Mouse (Mus musculus): ENCODE data around the gene Galt.
"Not testable (repeated sequence)": the region's sequence is repeated elsewhere in the genome, so short reads cannot be mapped to it uniquely, and the experiment has no call there.

Gene Galt

DNA sequence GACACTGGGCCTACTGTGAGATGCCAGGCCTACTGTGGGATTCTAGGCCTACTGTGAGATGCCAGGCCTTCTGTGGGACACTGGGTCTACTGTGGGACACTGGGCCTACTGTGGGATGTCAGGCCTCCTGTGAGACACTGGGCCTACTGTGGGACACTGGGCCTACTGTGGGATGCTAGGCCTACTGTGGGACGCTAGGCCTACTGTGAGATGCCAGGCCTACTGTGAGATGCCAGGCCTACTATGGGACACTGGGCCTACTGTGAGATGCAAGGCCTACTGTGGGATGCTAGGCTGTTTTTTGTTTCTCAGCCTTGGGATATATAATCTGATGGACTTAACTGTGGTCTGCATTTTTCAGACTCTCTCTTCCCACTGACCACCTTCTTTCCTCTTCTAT lies 20.8 kb downstream of the Galt start:
- not testable (repeated sequence) for DNase-seq (ENCODE audit: low spot score)

DNA sequence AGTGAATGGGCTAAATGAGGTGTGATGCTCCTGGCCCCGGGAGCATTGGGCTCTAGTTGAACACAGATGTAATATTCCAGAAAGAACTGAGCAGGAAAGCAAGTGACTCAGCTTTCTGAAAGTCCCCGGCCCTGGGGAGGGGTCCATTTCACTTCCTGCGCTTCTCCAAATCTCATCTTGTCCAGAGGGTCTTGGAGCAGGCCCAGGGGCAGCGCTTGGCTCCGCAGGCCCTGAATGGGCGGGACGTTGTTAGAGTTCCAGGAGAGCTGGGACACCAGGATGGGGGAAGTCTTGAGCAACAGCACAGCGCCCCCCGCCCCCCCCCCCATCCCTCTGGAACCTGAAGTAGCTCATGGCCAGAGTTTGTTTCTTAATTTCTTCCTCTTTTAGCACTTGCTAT lies 26.2 kb downstream of the Galt start:
- not testable (repeated sequence) for DNase-seq (ENCODE audit: low spot score)

DNA sequence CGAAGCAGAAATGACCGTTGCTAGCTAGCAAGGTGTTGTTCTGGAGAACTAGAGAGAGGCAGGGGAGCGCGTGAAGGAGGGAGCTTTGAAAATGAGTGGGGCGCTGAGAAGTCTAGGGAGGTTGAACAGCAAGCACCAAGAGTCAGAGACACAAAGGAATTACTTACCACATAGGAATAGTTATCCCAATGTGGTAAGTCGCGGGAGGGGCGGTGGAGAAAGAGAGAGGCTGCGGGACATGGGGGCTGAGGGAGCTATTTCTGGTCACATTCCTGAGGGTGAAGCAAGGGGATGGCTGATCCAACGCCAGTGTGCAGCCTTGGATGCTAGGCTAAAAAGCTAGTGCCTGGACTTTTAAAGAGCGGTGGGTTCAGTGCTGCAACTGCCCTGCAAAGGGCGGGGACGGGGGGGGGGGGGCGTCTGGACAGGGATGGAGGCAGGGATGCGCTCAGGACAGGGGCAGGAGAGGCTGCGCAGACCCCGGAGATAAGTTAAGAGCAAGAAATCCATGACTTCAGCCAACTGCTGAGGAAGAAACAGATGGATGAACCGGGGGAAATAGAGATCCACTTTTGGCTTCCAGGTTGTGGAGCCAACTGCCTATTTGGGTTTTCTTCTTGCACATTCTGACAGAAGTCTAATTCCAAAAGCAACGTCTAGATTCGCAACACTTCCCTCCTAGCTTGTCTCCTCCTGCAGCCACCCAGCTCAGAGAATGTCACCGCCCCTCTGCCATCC lies 26.9 kb downstream of the Galt start:
- DNase-seq (ENCODE audit: low spot score), result not testable (repeated sequence)

DNA sequence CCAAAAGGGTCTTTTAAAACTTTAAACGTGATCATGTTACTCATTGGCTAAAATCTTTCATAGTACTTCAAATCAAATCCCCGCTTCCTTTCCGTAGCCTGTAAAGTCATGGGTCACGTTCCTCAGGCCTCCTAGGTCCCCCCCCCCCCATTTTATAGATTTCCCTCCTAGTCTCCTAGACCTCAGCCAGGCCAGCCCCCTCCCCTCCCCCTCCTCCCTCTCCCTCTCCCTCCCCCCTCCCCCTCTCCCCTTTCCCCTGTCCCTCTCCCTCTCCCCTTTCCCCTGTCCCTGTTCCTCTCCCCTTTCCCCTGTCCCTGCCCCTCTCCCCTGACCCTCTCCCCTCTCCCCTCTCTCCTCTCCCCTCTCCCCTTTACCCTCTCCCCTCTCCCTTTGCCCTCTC lies 27.7 kb downstream of the Galt start:
- not testable (repeated sequence) for DNase-seq (ENCODE audit: low spot score)

DNA sequence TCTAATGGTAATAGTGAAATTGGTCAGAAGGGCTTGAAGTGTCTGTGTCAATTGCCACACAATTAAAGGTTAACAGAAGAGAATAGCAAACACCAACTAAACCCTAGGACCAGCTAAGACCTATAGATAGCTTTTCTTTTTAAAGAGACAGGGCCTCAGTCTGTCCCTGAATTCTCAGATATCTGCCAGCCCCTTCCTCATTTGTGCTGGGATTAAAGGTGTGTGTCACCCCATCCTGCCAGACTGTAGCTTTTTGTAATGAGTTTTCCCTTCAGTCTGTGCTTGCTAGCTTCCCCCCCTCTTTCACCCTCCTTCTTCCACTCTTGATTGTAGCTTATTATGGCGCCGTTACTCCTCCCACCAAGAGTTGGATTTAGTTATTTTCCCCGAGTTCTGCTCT lies 28.2 kb downstream of the Galt start:
- DNase-seq (ENCODE audit: low spot score), result not testable (repeated sequence)

Measured in testis, postnatal 10 days (tissue).